Mouse (Mus musculus) Patski (cell line): ENCODE data around the gene Mib2. TPM values are rescaled to one million over a fixed set of nuclear protein-coding genes. Genes with fewer than 3 reads are reported as not detected.
A peak's percentile ranks its signal among the peaks of the same experiment; 100 is the strongest.

Source experiments
- ATAC-seq: fragments of 100-300 bp; one replicate; pipeline ENCODE4 v1.8.0; 2021
- CTCF ChIA-PET: fragments of 350-600 bp; sonication (Branson Sonifier 250); formaldehyde crosslinking; loops from one replicate; lab custom pipeline; 2022; ENCODE audit warnings: inconsistent platforms; lab: Charles Lee
- POLR2A ChIA-PET: fragments of 350-600 bp; sonication (Branson Sonifier 250); formaldehyde crosslinking; loops from one replicate; lab custom pipeline; 2022; ENCODE audit warnings: antibody characterized with exemption, inconsistent platforms; lab: Charles Lee
- DNase-seq: peaks from one replicate; pipeline ENCODE4 v3.0.0-alpha.2; 2011; ENCODE audit warnings: low read depth, low spot score
- H3K27me3 ChIP-seq: fragments of 371-371 bp; one replicate; pipeline ENCODE4 v1.5.1; 2021
- CTCF ChIP-seq: fragments of 100-300 bp; IDR thresholded peaks from one replicate; pipeline ENCODE4 v1.5.1; 2021
- in situ Hi-C: fragments of 300-500 bp; cut with MboI; formaldehyde crosslinking; loops from 3 replicates; pipeline ENCODE4 v1.11.1; 2018; ENCODE audit warnings: low pct_unique_long_range_greater_than_20kb, mixed read lengths
- polyA plus RNA-seq: library from polyadenylated mRNA; unstranded; gene quantifications from one replicate; pipeline ENCODE4 v1.2.3, GENCODE M21; 2021

Gene Mib2
- polyA plus RNA-seq = 39.5 TPM

DNA sequence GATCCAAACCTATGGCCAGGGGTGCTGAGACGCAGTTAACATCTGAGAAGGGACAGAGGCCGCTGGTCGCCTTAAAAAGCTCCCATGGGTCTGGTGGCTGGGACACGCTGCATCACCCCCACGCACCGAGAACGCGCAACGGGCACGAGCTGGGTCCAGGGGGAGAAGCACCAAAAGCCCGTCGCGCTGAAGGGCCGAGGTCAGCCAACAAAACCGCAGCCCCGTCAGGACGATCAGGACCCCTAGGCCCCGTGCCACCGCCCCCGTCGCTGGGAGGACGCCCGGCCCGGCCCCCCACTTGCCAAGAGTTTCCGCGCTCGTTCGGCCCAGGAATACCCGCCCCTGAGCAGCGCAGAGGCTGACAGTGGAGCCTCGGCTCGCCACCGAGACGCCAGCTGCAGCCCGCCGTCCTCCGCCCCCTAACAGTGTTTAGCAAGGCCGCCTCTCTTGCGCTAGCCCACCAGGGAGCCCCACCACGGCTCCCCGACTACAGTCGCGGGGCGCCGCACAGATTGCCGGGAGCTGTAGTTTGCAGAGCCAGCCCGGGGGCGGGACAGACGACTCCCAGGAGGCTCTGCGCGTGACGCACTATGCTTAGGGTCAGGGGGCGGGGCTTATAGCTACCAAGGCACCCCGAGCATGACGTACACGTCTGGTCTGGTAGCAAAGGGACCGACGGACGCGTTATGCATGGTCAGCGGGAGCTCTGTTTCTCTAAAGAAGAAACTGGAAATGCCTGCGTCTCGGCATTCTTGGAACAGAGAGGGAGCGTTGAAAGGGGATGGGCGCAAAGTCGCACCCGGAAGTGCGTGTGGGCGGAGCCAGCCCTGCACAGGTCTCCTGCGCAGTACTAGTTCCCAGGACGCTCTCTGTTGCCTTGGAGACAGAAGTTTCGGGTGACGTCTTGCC is at the start of gene Mib2:
TSS of gene Mib2 (minus strand) at position 510 of the 909 bp plus-strand sequence.
- POLR2A ChIA-PET = interaction anchor here (0.7 to 1.6 kb wide), 2 partner anchors 17 to 197 kb away, joined by 3 to 4 read pairs; no protein-coding TSS in a partner anchor
- ATAC-seq = peak; percentile 90
- CTCF ChIA-PET = interaction anchor here (0.9 to 1.3 kb wide), 3 partner anchors 15 to 30 kb away, joined by 3 read pairs; no protein-coding TSS in a partner anchor
- DNase-seq = peak; percentile 85
- TF ChIP-seq CTCF = no peak
- in situ Hi-C loops = no loop called here
- no peaks in the 10 kb centered on the region for H3K27me3 ChIP-seq

DNA sequence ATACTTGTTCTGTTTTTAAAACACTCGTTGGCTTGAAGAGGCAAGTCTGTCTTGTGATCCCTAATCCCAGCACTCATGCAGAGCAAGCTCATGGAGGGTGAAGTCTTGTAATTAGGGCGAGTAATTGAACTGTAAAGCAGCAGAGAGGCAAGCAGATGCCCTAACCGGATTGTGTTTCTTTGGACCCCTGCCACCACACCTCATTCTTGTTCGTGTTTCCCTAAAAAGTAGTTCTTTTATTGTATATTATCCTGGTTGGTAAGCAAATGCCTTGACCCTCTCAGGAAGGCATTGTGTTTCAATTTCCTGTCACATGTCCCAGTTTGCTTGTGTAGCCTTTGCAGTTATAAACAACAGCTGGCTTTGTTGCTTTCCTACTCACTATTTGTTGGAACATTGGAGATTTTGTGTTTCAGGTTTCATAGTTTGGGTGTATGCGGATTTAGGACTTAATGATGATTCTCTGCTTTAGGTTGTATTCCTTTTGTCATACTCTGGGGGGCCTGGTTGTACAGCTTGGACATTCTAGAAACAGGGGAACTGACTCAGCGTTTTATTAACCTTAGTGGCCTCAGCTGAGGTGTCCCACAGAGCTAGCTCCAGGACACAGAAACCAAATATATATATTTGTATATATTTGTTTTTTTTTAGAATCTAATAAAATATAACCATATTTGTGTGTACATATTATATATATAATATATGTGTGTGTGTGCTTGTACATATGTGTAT is 41.7 kb upstream of the Mib2 start:
- CTCF ChIA-PET = interaction anchor here (0.9 to 2.2 kb wide), 3 partner anchors 8 to 25 kb away, joined by 3 to 12 read pairs (median 3); no protein-coding TSS in a partner anchor
- TF ChIP-seq CTCF = no peak
- in situ Hi-C loops = no loop called here
- POLR2A ChIA-PET = no interaction called here
- no peak for ATAC-seq
- H3K27me3 ChIP-seq = no peaks in the 10 kb centered on the region
- DNase-seq = no peak

DNA sequence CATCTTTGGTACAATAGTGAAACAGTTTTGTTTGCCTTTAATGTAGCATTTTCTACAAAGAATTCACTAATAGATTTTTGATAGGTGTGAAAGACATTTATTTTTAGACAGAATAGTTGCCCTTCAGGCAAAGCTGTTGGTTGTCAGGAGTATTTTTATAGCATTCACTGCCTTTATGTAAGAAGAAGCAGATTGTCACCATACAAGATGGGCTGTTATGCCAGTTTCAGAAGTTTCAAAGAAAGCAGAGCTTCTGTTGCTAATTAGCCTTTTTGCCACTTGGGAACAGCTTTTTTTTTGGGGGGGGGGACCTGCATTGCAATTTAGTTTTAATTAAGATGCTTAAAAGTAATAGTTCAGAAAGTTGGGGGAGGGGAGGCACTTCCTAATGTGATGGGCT is 40.0 kb upstream of the Mib2 start:
- no peak for DNase-seq
- no peak for ATAC-seq
- ChIA-PET CTCF (interaction anchor here (1.1 kb wide), 1 partner anchor 8 kb away, joined by 4 read pairs; no protein-coding TSS in a partner anchor), POLR2A (no interaction called here)
- no peak for TF ChIP-seq CTCF
- H3K27me3 ChIP-seq = no peaks in the 10 kb centered on the region
- in situ Hi-C loops = no loop called here

DNA sequence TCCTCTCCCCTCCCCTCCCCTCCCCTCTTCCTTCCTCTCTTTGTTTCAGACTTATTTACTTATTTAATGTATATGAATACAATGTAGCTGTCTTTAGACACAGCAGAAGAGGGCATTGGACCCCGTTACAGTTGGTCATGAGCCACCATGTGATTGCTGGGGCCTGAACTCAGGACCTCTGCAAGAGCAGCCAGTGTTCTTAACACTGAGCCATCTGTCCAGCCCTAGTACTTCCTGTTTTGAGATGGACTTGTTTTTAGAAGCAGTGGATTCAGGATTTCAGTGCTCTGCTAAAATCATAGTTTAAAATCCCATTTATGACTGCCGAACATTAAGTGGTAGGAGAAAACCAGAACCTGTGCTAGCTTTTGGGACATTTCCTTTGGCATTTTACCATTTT is 39.6 kb upstream of the Mib2 start:
- TF ChIP-seq CTCF = no peak
- in situ Hi-C loops = no loop called here
- ATAC-seq (no peak), DNase-seq (no peak)
- ChIA-PET CTCF (no interaction called here), POLR2A (no interaction called here)
- no peaks in the 10 kb centered on the region for H3K27me3 ChIP-seq

DNA sequence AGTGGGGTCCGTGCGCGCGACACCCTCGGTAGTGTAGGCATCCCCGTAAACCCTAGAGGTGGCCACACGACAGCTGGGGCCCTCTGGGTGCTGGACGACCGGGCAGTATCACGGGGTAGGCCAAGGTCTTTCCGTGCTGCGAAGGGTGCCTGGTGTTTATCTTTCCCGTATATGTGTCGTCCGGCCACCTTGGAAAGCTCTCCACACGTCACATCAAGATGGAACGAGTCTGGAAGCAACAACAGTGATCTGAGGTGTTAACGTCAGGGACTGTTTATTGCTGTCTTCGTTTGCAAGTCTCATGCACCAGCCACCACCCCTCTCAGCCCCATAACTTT is 36.6 kb upstream of the Mib2 start:
- in situ Hi-C loops = no loop called here
- ChIA-PET POLR2A (no interaction called here), CTCF (no interaction called here)
- ATAC-seq = no peak
- H3K27me3 ChIP-seq = no peaks in the 10 kb centered on the region
- DNase-seq = no peak
- no peak for TF ChIP-seq CTCF

DNA sequence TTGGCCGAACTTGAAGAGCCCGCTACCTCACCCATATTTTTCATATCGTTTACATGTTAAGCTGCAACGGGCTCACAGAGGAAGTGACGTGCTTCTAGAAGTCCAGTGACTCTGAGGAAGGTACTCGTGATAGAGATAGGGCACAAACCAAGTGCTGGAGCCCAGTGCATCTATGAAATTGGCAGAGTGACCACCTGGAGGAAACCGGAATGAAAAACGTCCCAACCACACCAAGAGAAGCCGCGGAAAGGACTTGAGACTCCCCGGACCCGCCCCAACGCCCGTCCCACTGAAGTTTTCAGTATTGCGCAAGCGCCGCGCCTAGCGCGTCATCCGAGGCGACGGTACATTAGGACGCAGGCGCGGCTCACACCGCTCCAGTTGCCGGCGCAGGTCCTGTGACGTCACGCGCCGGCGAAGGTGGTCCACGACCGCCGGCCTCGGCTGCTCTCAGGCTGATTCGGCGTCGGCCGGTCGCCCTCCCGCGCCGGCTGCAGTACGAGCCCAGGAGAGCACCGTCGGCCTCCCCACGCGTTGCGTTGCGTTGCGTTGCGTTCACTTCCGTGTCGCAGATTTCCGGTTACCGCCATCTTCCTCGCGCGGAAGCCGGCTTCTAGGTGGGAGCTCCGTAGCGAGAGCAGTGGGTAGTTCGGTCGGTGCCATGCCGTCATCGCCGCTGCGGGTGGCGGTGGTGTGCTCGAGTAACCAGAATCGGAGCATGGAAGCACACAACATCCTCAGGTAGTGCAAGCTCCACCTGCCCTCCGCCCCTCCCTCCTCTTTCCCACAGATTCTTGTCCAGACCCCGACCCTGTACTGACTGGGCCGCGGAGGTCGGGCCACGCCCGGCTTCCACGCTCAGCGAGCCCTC is 36.0 kb upstream of the Mib2 start, which contains the start of gene Ssu72:
TSS of gene Ssu72 (plus strand) at position 80 of the 871 bp plus-strand sequence.
- CTCF ChIA-PET = interaction anchor here (0.8 to 2.1 kb wide), 3 partner anchors 14 to 223 kb away, joined by 3 to 4 read pairs (median 3); no protein-coding TSS in a partner anchor
- in situ Hi-C loops = no loop called here
- POLR2A ChIA-PET = interaction anchor here (0.7 to 1.0 kb wide), 2 partner anchors 10 to 55 kb away, joined by 3 read pairs; no protein-coding TSS in a partner anchor
- ATAC-seq (peak; percentile 69), DNase-seq (peak; percentile 69)
- no peaks in the 10 kb centered on the region for H3K27me3 ChIP-seq
- no peak for TF ChIP-seq CTCF

DNA sequence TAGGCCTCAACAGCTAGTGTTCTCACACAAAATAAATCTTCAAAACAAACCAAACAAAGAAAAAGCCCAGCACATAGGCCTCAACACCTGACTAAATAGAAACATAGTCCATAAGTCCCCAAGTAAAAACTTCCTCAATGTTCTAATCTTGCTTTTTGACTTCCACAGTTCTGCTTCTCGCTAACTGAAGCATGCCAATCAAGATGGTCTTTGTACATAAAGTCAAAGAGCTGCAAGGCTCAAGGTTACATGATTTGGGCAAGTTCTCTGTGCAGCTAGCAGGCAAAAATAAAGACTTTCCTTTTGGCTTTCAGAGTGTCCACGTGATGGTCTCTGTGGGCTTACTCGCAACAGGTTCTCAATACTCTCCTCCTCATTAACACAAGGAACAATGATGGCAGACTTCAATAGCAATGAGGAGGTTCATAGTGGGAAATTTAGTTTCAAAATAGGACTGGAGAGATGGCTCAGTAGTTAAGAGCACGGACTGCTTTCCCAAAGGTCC is 34.5 kb upstream of the Mib2 start:
- no peak for DNase-seq
- no peak for TF ChIP-seq CTCF
- in situ Hi-C loops = no loop called here
- CTCF ChIA-PET = interaction anchor here (2.1 kb wide), 1 partner anchor 221 kb away, joined by 4 read pairs; no protein-coding TSS in a partner anchor
- POLR2A ChIA-PET = no interaction called here
- H3K27me3 ChIP-seq = no peaks in the 10 kb centered on the region
- ATAC-seq = no peak

DNA sequence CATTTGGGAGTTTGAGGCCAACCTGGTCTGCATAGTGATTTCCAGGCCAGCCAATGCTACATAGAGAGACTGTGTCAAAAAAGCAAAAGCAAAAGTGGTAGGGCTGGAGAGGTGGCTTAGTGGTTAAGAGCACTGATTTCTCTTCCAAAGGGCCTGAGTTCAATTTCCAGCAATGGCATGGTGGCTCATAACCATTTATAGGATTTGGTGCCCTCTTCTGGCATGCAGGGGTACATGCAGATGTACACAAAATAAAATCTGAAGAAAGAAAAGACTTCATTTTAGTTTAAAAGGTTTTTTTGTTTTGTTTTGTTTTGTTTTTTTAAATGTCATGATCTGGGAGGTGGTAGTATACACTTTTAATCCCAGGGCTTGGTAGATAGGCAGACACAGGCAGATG is 31.4 kb upstream of the Mib2 start:
- POLR2A ChIA-PET = no interaction called here
- in situ Hi-C loops = no loop called here
- H3K27me3 ChIP-seq = no peaks in the 10 kb centered on the region
- ATAC-seq (no peak), DNase-seq (no peak)
- peak; percentile 44 for TF ChIP-seq CTCF
- CTCF ChIA-PET = interaction anchor here (1.4 kb wide), 1 partner anchor 8 kb away, joined by 3 read pairs; no protein-coding TSS in a partner anchor
